Mouse (Mus musculus) heart, postnatal 14 days (tissue): ENCODE results near the gene Gm11020. TPM values are rescaled to one million over a fixed set of nuclear protein-coding genes. Genes with fewer than 3 reads are reported as not detected.
A peak's percentile ranks its signal among the peaks of the same experiment; 100 is the strongest.

Experiments
- DNase-seq, 2 experiments: peaks; one replicate each; pipeline ENCODE4 v3.0.0; 2021 to 2022
- intact Hi-C: fragments of 180-260 bp; cut with DNase I; formaldehyde crosslinking; loops from one replicate; pipeline ENCODE4 v1.15.1; 2025
- total RNA-seq, 2 experiments: library from RNA; stranded (reverse); gene quantifications; 2 replicates each; pipeline ENCODE4 v1.2.3; 2021

Gm11020 gene
- total RNA-seq, 2 experiments from 2014 or later: not detected

GRCm38 (mm10) chr8:104340233-104341105 lies 19.1 kb downstream of the Gm11020 start:
- intact Hi-C loops: loop anchor here (2.0 to 5.0 kb wide), 3 partner anchors 90 to 193 kb away; partner anchors contain the start of genes Car7, Cklf and Nae1
- peak; percentile 82 to 83 for DNase-seq

- DNase-seq: peak; percentile 81 to 84
- intact Hi-C loops: loop anchor here (2.0 to 5.0 kb wide), 3 partner anchors 90 to 194 kb away; partner anchors contain the start of genes Car7, Cklf and Nae1
Measured at GRCm38 (mm10) chr8:104341106-104341561, 19.8 kb downstream of the Gm11020 start.

GRCm38 (mm10) chr8:104341678-104342077 lies 20.3 kb downstream of the Gm11020 start:
- intact Hi-C loops: loop anchor here (2.0 to 5.0 kb wide), 3 partner anchors 91 to 194 kb away; partner anchors contain the start of genes Car7, Cklf and Nae1
- no peak for DNase-seq

GRCm38 (mm10) chr8:104342426-104342825 lies 21.1 kb downstream of the Gm11020 start:
- no peak for DNase-seq
- intact Hi-C loops: loop anchor here (5.0 kb wide), 2 partner anchors 190 to 195 kb away; partner anchors contain the start of genes Car7 and Nae1

- DNase-seq: peak; percentile 90 to 93
- intact Hi-C loops: loop anchor here (1.0 to 5.0 kb wide), 5 partner anchors 53 to 227 kb away; partner anchors contain the start of genes Car7, Dync1li2 and Nae1
Measured at GRCm38 (mm10) chr8:104343957-104344356, 22.6 kb downstream of the Gm11020 start.

GRCm38 (mm10) chr8:104344622-104345021 lies 23.3 kb downstream of the Gm11020 start:
- DNase-seq: no peak
- intact Hi-C loops: loop anchor here (1.0 to 5.0 kb wide), 5 partner anchors 52 to 227 kb away; partner anchors contain the start of genes Car7, Dync1li2 and Nae1

GRCm38 (mm10) chr8:104346706-104347105 lies 25.3 kb downstream of the Gm11020 start:
- no peak for DNase-seq
- intact Hi-C loops: no loop called here

- peak; percentile 41 to 58 for DNase-seq
- intact Hi-C loops: no loop called here
Measured at GRCm38 (mm10) chr8:104348971-104349370, 27.6 kb downstream of the Gm11020 start.

- DNase-seq: no peak
- intact Hi-C loops: no loop called here
Measured at GRCm38 (mm10) chr8:104350047-104350446, 28.7 kb downstream of the Gm11020 start.

- intact Hi-C loops: no loop called here
- DNase-seq: no peak
Measured at GRCm38 (mm10) chr8:104353186-104353585, 31.8 kb downstream of the Gm11020 start.

GRCm38 (mm10) chr8:104354504-104354903 lies 33.1 kb downstream of the Gm11020 start:
- DNase-seq: no peak
- intact Hi-C loops: no loop called here

GRCm38 (mm10) chr8:104358637-104359036 lies 37.3 kb downstream of the Gm11020 start:
- no peak for DNase-seq
- intact Hi-C loops: no loop called here

- intact Hi-C loops: no loop called here
- DNase-seq: no peak
Measured at GRCm38 (mm10) chr8:104359778-104360456, 38.5 kb downstream of the Gm11020 start.

GRCm38 (mm10) chr8:104365695-104366094 lies 44.3 kb downstream of the Gm11020 start:
- intact Hi-C loops: no loop called here
- no peak for DNase-seq

- no peak for DNase-seq
- intact Hi-C loops: no loop called here
Measured at GRCm38 (mm10) chr8:104367398-104367797, 46.0 kb downstream of the Gm11020 start.

GRCm38 (mm10) chr8:104369591-104369990 lies 48.2 kb downstream of the Gm11020 start:
- intact Hi-C loops: no loop called here
- DNase-seq: no peak

- intact Hi-C loops: no loop called here
- DNase-seq: peak in 1 of 2 experiments; percentile 37
Measured at GRCm38 (mm10) chr8:104370071-104370470, 48.7 kb downstream of the Gm11020 start.

GRCm38 (mm10) chr8:104371121-104371520 lies 49.8 kb downstream of the Gm11020 start:
- intact Hi-C loops: no loop called here
- no peak for DNase-seq
